Mouse (Mus musculus): ENCODE results near the gene Rad23a. TPM values are rescaled to one million over a fixed set of nuclear protein-coding genes. Genes with fewer than 3 reads are reported as not detected.

The Rad23a gene
- total and polyA plus RNA-seq, 2 experiments = 28.2 to 68.4 TPM

DNA sequence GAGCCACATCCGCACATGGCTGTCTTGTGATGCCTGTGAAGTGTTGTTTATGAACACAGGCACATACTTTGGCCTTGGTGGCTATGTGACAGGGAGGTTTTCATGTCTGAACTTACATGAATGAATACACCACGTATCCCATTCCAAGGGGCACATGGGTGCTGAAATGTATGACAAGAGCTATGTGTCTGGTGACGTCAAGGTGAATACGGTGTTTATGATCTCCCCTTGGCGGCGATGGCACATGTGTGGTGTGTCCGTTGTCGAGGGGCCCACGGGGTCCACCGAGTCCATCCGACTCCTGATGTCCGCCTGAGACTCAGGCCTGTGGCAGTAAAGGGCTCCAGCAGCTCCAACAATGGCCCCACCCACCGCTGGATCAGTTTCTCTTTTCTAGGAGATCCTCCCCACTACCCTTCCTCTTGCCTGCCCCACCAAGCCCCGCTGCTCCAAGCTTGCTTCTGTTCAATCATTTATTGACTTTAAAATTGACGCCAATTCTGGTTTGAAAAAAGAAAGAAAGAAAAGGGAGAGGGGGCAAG, 43.1 kb downstream of the Rad23a start:
- no peak overlapping the region for H3K27ac ChIP-seq (replicated peaks; ENCODE audit: insufficient read depth, low read depth, low read length)
- H3K27me3 ChIP-seq (ENCODE audit: control insufficient read depth, insufficient read depth, low read length) = no peaks in the 10 kb centered on the region
- H3K4me3 ChIP-seq (ENCODE audit: insufficient read depth, low read depth, low read length) = no peak overlapping the region

DNA sequence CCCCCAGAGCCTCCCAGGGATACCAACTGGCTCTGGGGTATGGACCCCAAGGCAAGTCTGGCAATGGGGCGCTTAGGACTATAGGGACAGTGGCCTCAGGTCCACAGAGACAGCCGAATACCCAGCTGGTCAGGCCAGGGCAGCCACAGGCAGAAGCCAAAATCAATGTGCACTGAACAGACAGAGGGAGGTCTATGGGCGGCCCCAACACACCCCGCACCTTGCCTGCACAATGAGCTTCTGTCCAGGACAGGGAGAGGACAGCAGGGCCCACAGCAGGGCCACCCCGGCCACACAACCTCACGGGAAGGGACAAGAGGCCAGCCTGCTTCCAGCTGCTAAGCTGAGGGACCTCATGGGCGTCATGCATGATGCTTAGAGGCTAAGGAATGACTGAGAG, 46.0 kb downstream of the Rad23a start:
- H3K36me3 ChIP-seq (ENCODE audit: control insufficient read depth, insufficient read depth, low read length) = peaks cover 2% of the 10 kb centered on the region; the same call in 1 of the 2 replicates
- peaks cover 71% of the 10 kb centered on the region for H3K4me1 ChIP-seq (ENCODE audit: control insufficient read depth, insufficient read depth, low read length)
- H3K27ac ChIP-seq (replicated peaks; ENCODE audit: insufficient read depth, low read depth, low read length) = peak overlapping the region; percentile 82
- peak overlapping the region; percentile 20; the same call in 1 of the 2 replicates for H3K9ac ChIP-seq (ENCODE audit: low read depth, low read length)
- H3K79me2 ChIP-seq (ENCODE audit: control insufficient read depth, insufficient read depth, low read length) = peaks cover 81% of the 10 kb centered on the region
- DNase-seq (ENCODE audit: extremely low read depth, low read depth, low spot score) = peak; percentile 89
- H3K27me3 ChIP-seq (ENCODE audit: control insufficient read depth, insufficient read depth, low read length) = no peaks in the 10 kb centered on the region
- H3K4me3 ChIP-seq (ENCODE audit: insufficient read depth, low read depth, low read length) = no peak overlapping the region
- 19% methylated on average over 7 of the region's 7 CpGs for WGBS
- TF ChIP-seq CTCF (IDR thresholded peaks at IDR 0.05; ENCODE audit: low read depth, low read length) (no peak), POLR2A (IDR thresholded peaks at IDR 0.05; ENCODE audit: extremely low read depth, insufficient read depth, low read length) (no peak)

More for the DNA sequence above, 43.1 kb downstream of the Rad23a start:
- DNase-seq (ENCODE audit: extremely low read depth, low read depth, low spot score) = no peak
- TF ChIP-seq CTCF (IDR thresholded peaks at IDR 0.05; ENCODE audit: low read depth, low read length) (no peak), POLR2A (IDR thresholded peaks at IDR 0.05; ENCODE audit: extremely low read depth, insufficient read depth, low read length) (no peak)
- Histone ChIP-seq H3K4me1 (ENCODE audit: control insufficient read depth, insufficient read depth, low read length) (peaks cover 50% of the 10 kb centered on the region), H3K36me3 (ENCODE audit: control insufficient read depth, insufficient read depth, low read length) (peaks cover 2% of the 10 kb centered on the region; the same call in 1 of the 2 replicates), H3K79me2 (ENCODE audit: control insufficient read depth, insufficient read depth, low read length) (peaks cover 64% of the 10 kb centered on the region), H3K9ac (ENCODE audit: low read depth, low read length) (no peak overlapping the region)
- WGBS = 85% methylated on average over 15 of the region's 15 CpGs

- Histone ChIP-seq H3K4me3 (ENCODE audit: insufficient read depth, low read depth, low read length) (peak overlapping the region; percentile 23; the same call in 1 of the 2 replicates), H3K9ac (ENCODE audit: low read depth, low read length) (peak overlapping the region; percentile 63), H3K79me2 (ENCODE audit: control insufficient read depth, insufficient read depth, low read length) (peaks cover 81% of the 10 kb centered on the region), H3K27ac (replicated peaks; ENCODE audit: insufficient read depth, low read depth, low read length) (peak overlapping the region; percentile 82), H3K27me3 (ENCODE audit: control insufficient read depth, insufficient read depth, low read length) (no peaks in the 10 kb centered on the region), H3K36me3 (ENCODE audit: control insufficient read depth, insufficient read depth, low read length) (peaks cover 2% of the 10 kb centered on the region; the same call in 1 of the 2 replicates), H3K4me1 (ENCODE audit: control insufficient read depth, insufficient read depth, low read length) (peaks cover 76% of the 10 kb centered on the region)
- DNase-seq (ENCODE audit: extremely low read depth, low read depth, low spot score) = peak; percentile 79
- TF ChIP-seq POLR2A (IDR thresholded peaks at IDR 0.05; ENCODE audit: extremely low read depth, insufficient read depth, low read length) = no peak
- no peak for TF ChIP-seq CTCF (IDR thresholded peaks at IDR 0.05; ENCODE audit: low read depth, low read length)
- WGBS = 40% methylated on average over 13 of the region's 13 CpGs
Measured at GRCm38 (mm10) chr8:84793791-84794485, 46.5 kb downstream of the Rad23a start.

GRCm38 (mm10) chr8:84793134-84793533, 47.3 kb downstream of the Rad23a start:
- Histone ChIP-seq H3K4me3 (ENCODE audit: insufficient read depth, low read depth, low read length) (no peak overlapping the region), H3K79me2 (ENCODE audit: control insufficient read depth, insufficient read depth, low read length) (peaks cover 79% of the 10 kb centered on the region), H3K27ac (replicated peaks; ENCODE audit: insufficient read depth, low read depth, low read length) (peak overlapping the region; percentile 82), H3K4me1 (ENCODE audit: control insufficient read depth, insufficient read depth, low read length) (peaks cover 75% of the 10 kb centered on the region), H3K9ac (ENCODE audit: low read depth, low read length) (peak overlapping the region; percentile 63), H3K27me3 (ENCODE audit: control insufficient read depth, insufficient read depth, low read length) (no peaks in the 10 kb centered on the region), H3K36me3 (ENCODE audit: control insufficient read depth, insufficient read depth, low read length) (peaks cover 2% of the 10 kb centered on the region; the same call in 1 of the 2 replicates)
- 62% methylated on average over 9 of the region's 9 CpGs for WGBS
- DNase-seq (ENCODE audit: extremely low read depth, low read depth, low spot score) = no peak
- TF ChIP-seq CTCF (IDR thresholded peaks at IDR 0.05; ENCODE audit: low read depth, low read length) (no peak), POLR2A (IDR thresholded peaks at IDR 0.05; ENCODE audit: extremely low read depth, insufficient read depth, low read length) (no peak)

DNA sequence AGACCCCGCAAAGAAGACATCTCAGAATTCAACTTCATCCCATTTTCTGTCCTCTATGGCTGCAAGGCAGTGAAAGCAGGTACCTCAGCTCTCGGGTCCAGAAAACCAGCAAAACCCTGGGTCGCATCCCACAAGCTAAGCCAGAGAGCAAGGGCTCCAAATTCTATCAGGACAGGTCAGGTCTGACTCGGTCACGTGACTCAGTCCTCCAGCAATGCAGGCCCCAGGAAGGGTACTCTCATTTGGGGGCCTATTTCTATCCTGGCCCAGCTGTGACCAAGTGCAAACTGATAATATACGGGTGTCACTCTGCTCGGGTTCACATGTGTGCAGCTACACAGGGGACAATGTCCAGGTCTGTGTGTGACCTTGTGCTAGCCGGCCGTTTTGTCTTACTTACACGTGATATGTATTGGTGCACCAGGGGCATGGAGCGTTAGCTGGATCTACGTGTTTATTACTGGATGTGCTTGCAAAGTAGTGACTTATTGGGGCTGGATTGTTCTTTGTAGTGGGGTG, 48.0 kb downstream of the Rad23a start:
- TF ChIP-seq CTCF (IDR thresholded peaks at IDR 0.05; ENCODE audit: low read depth, low read length) (no peak), POLR2A (IDR thresholded peaks at IDR 0.05; ENCODE audit: extremely low read depth, insufficient read depth, low read length) (no peak)
- H3K9ac ChIP-seq (ENCODE audit: low read depth, low read length) = peak overlapping the region; percentile 29
- no peaks in the 10 kb centered on the region for H3K27me3 ChIP-seq (ENCODE audit: control insufficient read depth, insufficient read depth, low read length)
- peak; percentile 88 for DNase-seq (ENCODE audit: extremely low read depth, low read depth, low spot score)
- H3K27ac ChIP-seq (replicated peaks; ENCODE audit: insufficient read depth, low read depth, low read length) = peak overlapping the region; percentile 82
- no peak overlapping the region for H3K4me3 ChIP-seq (ENCODE audit: insufficient read depth, low read depth, low read length)
- H3K4me1 ChIP-seq (ENCODE audit: control insufficient read depth, insufficient read depth, low read length) = peaks cover 78% of the 10 kb centered on the region
- H3K79me2 ChIP-seq (ENCODE audit: control insufficient read depth, insufficient read depth, low read length) = peaks cover 79% of the 10 kb centered on the region
- WGBS = 27% methylated on average over 12 of the region's 12 CpGs
- peaks cover 2% of the 10 kb centered on the region; the same call in 1 of the 2 replicates for H3K36me3 ChIP-seq (ENCODE audit: control insufficient read depth, insufficient read depth, low read length)
